Mouse (Mus musculus): ENCODE results near the gene Bcat1. TPM values are rescaled to one million over a fixed set of nuclear protein-coding genes. Genes with fewer than 3 reads are reported as not detected.

Gene Bcat1
- polyA plus RNA-seq (2011; ENCODE audit: insufficient read depth, insufficient read length, low read depth, missing spikeins) = 141 and 170 TPM in 2 replicates

GRCm38 (mm10) chr6:145075548-145076224 is at the start of gene Bcat1:
Gene Bcat1 (minus strand): TSS chr6:145076184.
- Histone ChIP-seq H3K27me3 (ENCODE audit: control insufficient read depth, insufficient read depth, low read length, poor library complexity, severe bottlenecking) (no peaks in the 10 kb centered on the region), H3K9me3 (replicated peaks; ENCODE audit: control insufficient read depth, insufficient read depth, low read length, poor library complexity, severe bottlenecking) (peaks cover under 1% of the 10 kb centered on the region; the same call in 1 of the 2 replicates), H3K9ac (ENCODE audit: low read depth, poor library complexity, severe bottlenecking) (peak within 1 kb of the TSS; percentile 83), H3K4me1 (ENCODE audit: control insufficient read depth, insufficient read depth, low read length) (peaks cover 6% of the 10 kb centered on the region), H3K4me3 (ENCODE audit: low read depth, low read length) (peak within 1 kb of the TSS; percentile 93), H3K36me3 (ENCODE audit: control insufficient read depth, insufficient read depth, low read length, poor library complexity, severe bottlenecking) (no peaks in the 10 kb centered on the region), H3K27ac (ENCODE audit: insufficient read depth, low read length) (peak within 1 kb of the TSS; percentile 50)
- TF ChIP-seq EP300 (IDR thresholded peaks at IDR 0.05; ENCODE audit: insufficient read depth, low read depth, low read length) = peak; percentile 73
- no peak for TF ChIP-seq POLR2A (IDR thresholded peaks at IDR 0.05; ENCODE audit: insufficient read depth, low read length)
- no peak for TF ChIP-seq CTCF (IDR thresholded peaks at IDR 0.05; ENCODE audit: low read depth, low read length)

- Histone ChIP-seq H3K9me3 (replicated peaks; ENCODE audit: control insufficient read depth, insufficient read depth, low read length, poor library complexity, severe bottlenecking) (no peaks in the 10 kb centered on the region), H3K4me3 (ENCODE audit: low read depth, low read length) (no peak overlapping the region), H3K36me3 (ENCODE audit: control insufficient read depth, insufficient read depth, low read length, poor library complexity, severe bottlenecking) (no peaks in the 10 kb centered on the region), H3K27me3 (ENCODE audit: control insufficient read depth, insufficient read depth, low read length, poor library complexity, severe bottlenecking) (no peaks in the 10 kb centered on the region), H3K27ac (ENCODE audit: insufficient read depth, low read length) (no peak overlapping the region), H3K9ac (ENCODE audit: low read depth, poor library complexity, severe bottlenecking) (no peak overlapping the region), H3K4me1 (ENCODE audit: control insufficient read depth, insufficient read depth, low read length) (no peaks in the 10 kb centered on the region)
- no peak for TF ChIP-seq EP300 (IDR thresholded peaks at IDR 0.05; ENCODE audit: insufficient read depth, low read depth, low read length)
- no peak for TF ChIP-seq POLR2A (IDR thresholded peaks at IDR 0.05; ENCODE audit: insufficient read depth, low read length)
- TF ChIP-seq CTCF (IDR thresholded peaks at IDR 0.05; ENCODE audit: low read depth, low read length) = no peak
Measured at GRCm38 (mm10) chr6:145125591-145126113, 49.7 kb upstream of the Bcat1 start.

- Histone ChIP-seq H3K27me3 (ENCODE audit: control insufficient read depth, insufficient read depth, low read length, poor library complexity, severe bottlenecking) (no peaks in the 10 kb centered on the region), H3K36me3 (ENCODE audit: control insufficient read depth, insufficient read depth, low read length, poor library complexity, severe bottlenecking) (no peaks in the 10 kb centered on the region), H3K9me3 (replicated peaks; ENCODE audit: control insufficient read depth, insufficient read depth, low read length, poor library complexity, severe bottlenecking) (no peaks in the 10 kb centered on the region), H3K4me1 (ENCODE audit: control insufficient read depth, insufficient read depth, low read length) (no peaks in the 10 kb centered on the region), H3K9ac (ENCODE audit: low read depth, poor library complexity, severe bottlenecking) (no peak overlapping the region), H3K4me3 (ENCODE audit: low read depth, low read length) (no peak overlapping the region), H3K27ac (ENCODE audit: insufficient read depth, low read length) (no peak overlapping the region)
- TF ChIP-seq POLR2A (IDR thresholded peaks at IDR 0.05; ENCODE audit: insufficient read depth, low read length) (no peak), EP300 (IDR thresholded peaks at IDR 0.05; ENCODE audit: insufficient read depth, low read depth, low read length) (no peak), CTCF (IDR thresholded peaks at IDR 0.05; ENCODE audit: low read depth, low read length) (no peak)
Measured at GRCm38 (mm10) chr6:145124621-145125020, 48.6 kb upstream of the Bcat1 start.

- Histone ChIP-seq H3K4me1 (ENCODE audit: control insufficient read depth, insufficient read depth, low read length) (no peaks in the 10 kb centered on the region), H3K9me3 (replicated peaks; ENCODE audit: control insufficient read depth, insufficient read depth, low read length, poor library complexity, severe bottlenecking) (no peaks in the 10 kb centered on the region), H3K27ac (ENCODE audit: insufficient read depth, low read length) (no peak overlapping the region), H3K27me3 (ENCODE audit: control insufficient read depth, insufficient read depth, low read length, poor library complexity, severe bottlenecking) (no peaks in the 10 kb centered on the region), H3K36me3 (ENCODE audit: control insufficient read depth, insufficient read depth, low read length, poor library complexity, severe bottlenecking) (no peaks in the 10 kb centered on the region), H3K9ac (ENCODE audit: low read depth, poor library complexity, severe bottlenecking) (no peak overlapping the region), H3K4me3 (ENCODE audit: low read depth, low read length) (no peak overlapping the region)
- TF ChIP-seq POLR2A (IDR thresholded peaks at IDR 0.05; ENCODE audit: insufficient read depth, low read length) = no peak
- TF ChIP-seq CTCF (IDR thresholded peaks at IDR 0.05; ENCODE audit: low read depth, low read length) = no peak
- no peak for TF ChIP-seq EP300 (IDR thresholded peaks at IDR 0.05; ENCODE audit: insufficient read depth, low read depth, low read length)
Measured at GRCm38 (mm10) chr6:145123136-145124060, 47.4 kb upstream of the Bcat1 start.

- Histone ChIP-seq H3K4me3 (ENCODE audit: low read depth, low read length) (no peak overlapping the region), H3K9me3 (replicated peaks; ENCODE audit: control insufficient read depth, insufficient read depth, low read length, poor library complexity, severe bottlenecking) (no peaks in the 10 kb centered on the region), H3K27me3 (ENCODE audit: control insufficient read depth, insufficient read depth, low read length, poor library complexity, severe bottlenecking) (no peaks in the 10 kb centered on the region), H3K27ac (ENCODE audit: insufficient read depth, low read length) (no peak overlapping the region), H3K9ac (ENCODE audit: low read depth, poor library complexity, severe bottlenecking) (peak overlapping the region; percentile 14; the same call in 1 of the 2 replicates), H3K36me3 (ENCODE audit: control insufficient read depth, insufficient read depth, low read length, poor library complexity, severe bottlenecking) (no peaks in the 10 kb centered on the region), H3K4me1 (ENCODE audit: control insufficient read depth, insufficient read depth, low read length) (no peaks in the 10 kb centered on the region)
- TF ChIP-seq CTCF (IDR thresholded peaks at IDR 0.05; ENCODE audit: low read depth, low read length) = no peak
- no peak for TF ChIP-seq EP300 (IDR thresholded peaks at IDR 0.05; ENCODE audit: insufficient read depth, low read depth, low read length)
Measured at GRCm38 (mm10) chr6:145122423-145123059, 46.6 kb upstream of the Bcat1 start.

Data from ES-Bruce4 (cell line).